Mouse (Mus musculus) erythroid progenitor cell, adult 5-6 weeks (primary cell): Measurements from ENCODE around the gene Jade2. TPM values are rescaled to one million over a fixed set of nuclear protein-coding genes. Genes with fewer than 3 reads are reported as not detected.
A peak's percentile ranks its signal among the peaks of the same experiment; 100 is the strongest.

ENCODE experiments used
- ATAC-seq: replicated peaks from 2 replicates; pipeline ENCODE4 v1.8.0; 2016; ENCODE audit warnings: moderate number of reproducible peaks, mild to moderate bottlenecking, moderate TSS enrichment, inconsistent platforms; ENCODE audit not compliant: poor library complexity, low FRiP score, severe bottlenecking
- total RNA-seq, 2 experiments: library from RNA; stranded (forward) in 1 of 2; stranded (reverse) in 1 of 2; fragments of 150-400 nt in 1 of 2; fragments of 186-747, 209-891 nt in 1 of 2; gene quantifications; 2 replicates each; pipeline versions ENCODE4 v1.2.3 to v1.2.4; 2015 to 2017; ENCODE audit warnings: low replicate concordance in 2 of 2

The Jade2 gene
- total RNA-seq (2015; ENCODE audit: low replicate concordance) (4.3 and 4.6 TPM in 2 replicates), total RNA-seq (2017; ENCODE audit: low replicate concordance) (5.6 and 5.9 TPM in 2 replicates)

GRCm38 (mm10) chr11:51857081-51857671 lies at the start of gene Jade2:
TSS of gene Jade2 (minus strand) at chr11:51857653.
- ATAC-seq, result no peak

- ATAC-seq, result no peak
These were observed 46.8 kb upstream of the Jade2 start for GRCm38 (mm10) chr11:51904224-51904623.

GRCm38 (mm10) chr11:51899691-51900090 lies 42.2 kb upstream of the Jade2 start:
- no peak for ATAC-seq

- no peak for ATAC-seq
These were observed 41.0 kb upstream of the Jade2 start for GRCm38 (mm10) chr11:51898326-51899080.

GRCm38 (mm10) chr11:51897311-51897710 lies 39.9 kb upstream of the Jade2 start:
- no peak for ATAC-seq

- no peak for ATAC-seq
These were observed 38.6 kb upstream of the Jade2 start for GRCm38 (mm10) chr11:51896012-51896411.

- no peak for ATAC-seq
These were observed 28.2 kb upstream of the Jade2 start for GRCm38 (mm10) chr11:51885681-51886080.

GRCm38 (mm10) chr11:51884092-51884491 lies 26.6 kb upstream of the Jade2 start:
- ATAC-seq, result no peak

- no peak for ATAC-seq
These were observed 26.2 kb upstream of the Jade2 start for GRCm38 (mm10) chr11:51883670-51884069.

- ATAC-seq, result no peak
These were observed 24.3 kb upstream of the Jade2 start for GRCm38 (mm10) chr11:51881776-51882175.

- no peak for ATAC-seq
These were observed 23.7 kb upstream of the Jade2 start for GRCm38 (mm10) chr11:51881041-51881730.

- no peak for ATAC-seq
These were observed 19.5 kb upstream of the Jade2 start for GRCm38 (mm10) chr11:51876943-51877344.

- 0 out of 2 replicates have a peak, but pooled peaks have one; percentile 36 for ATAC-seq
These were observed 18.3 kb upstream of the Jade2 start for GRCm38 (mm10) chr11:51875792-51876195.

GRCm38 (mm10) chr11:51875086-51875485 lies 17.6 kb upstream of the Jade2 start:
- ATAC-seq, result no peak

GRCm38 (mm10) chr11:51874266-51875036 lies 17.0 kb upstream of the Jade2 start:
- ATAC-seq, result no peak

GRCm38 (mm10) chr11:51873141-51873540 lies 15.7 kb upstream of the Jade2 start:
- ATAC-seq, result no peak

GRCm38 (mm10) chr11:51867261-51867660 lies 9.8 kb upstream of the Jade2 start:
- no peak for ATAC-seq

GRCm38 (mm10) chr11:51866020-51866419 lies 8.6 kb upstream of the Jade2 start:
- ATAC-seq, result peak; percentile 63

GRCm38 (mm10) chr11:51860666-51861065 lies 3.2 kb upstream of the Jade2 start:
- ATAC-seq, result no peak

- no peak for ATAC-seq
These were observed 2.1 kb upstream of the Jade2 start for GRCm38 (mm10) chr11:51859561-51859960.
